Mouse (Mus musculus): ENCODE measurements around the gene Cep128.

DNA sequence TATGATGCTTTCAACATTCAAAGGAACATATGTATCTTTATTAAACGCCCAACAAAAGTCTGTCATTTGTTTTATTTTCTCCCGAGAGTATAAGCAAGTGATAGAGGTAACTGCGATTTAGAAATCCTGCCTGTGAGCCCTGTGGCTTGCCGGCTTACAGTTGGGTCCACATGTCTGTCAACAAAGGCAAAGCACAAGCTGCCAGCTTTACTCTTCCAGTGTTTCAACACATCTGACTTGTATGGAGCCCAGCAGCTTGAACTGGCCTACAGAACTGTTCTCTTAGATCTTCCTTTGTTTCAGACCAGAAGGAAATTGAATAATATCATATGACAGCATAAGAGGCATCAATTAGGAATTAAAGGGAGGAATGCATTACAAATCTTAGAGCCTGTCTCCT lies 357.1 kb downstream of the Cep128 start:
- no peak for TF ChIP-seq POLR2A (IDR thresholded peaks at IDR 0.05; ENCODE audit: borderline replicate concordance, extremely low read depth, low read depth, low read length)
- TF ChIP-seq CTCF (IDR thresholded peaks at IDR 0.05; ENCODE audit: insufficient read depth, low read length) = no peak

Measured in lung, adult 2 months (tissue).